Mouse (Mus musculus): ENCODE results near the gene Insm2.

The Insm2 gene

DNA sequence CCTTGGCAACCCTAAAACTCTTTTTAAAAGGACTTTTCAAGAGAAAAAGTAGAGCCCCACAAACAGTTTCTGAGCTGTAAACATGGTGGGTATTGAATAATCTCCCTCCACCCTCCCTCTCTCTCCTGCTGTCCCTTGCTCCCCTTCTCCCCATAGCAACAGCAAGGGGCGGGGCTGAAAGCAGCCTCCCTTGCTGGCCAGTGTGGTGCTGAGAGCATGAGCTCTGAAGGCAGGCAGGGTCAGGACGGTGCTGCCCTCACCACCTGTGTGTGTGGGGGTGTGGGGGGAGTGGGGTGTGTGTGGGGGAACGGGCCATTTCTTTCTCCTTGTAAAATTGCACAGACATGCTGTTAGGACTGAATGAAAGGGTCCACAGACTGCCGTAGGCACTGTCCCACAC, 8.7 kb downstream of the Insm2 start:
- DNase-seq = no peak

DNA sequence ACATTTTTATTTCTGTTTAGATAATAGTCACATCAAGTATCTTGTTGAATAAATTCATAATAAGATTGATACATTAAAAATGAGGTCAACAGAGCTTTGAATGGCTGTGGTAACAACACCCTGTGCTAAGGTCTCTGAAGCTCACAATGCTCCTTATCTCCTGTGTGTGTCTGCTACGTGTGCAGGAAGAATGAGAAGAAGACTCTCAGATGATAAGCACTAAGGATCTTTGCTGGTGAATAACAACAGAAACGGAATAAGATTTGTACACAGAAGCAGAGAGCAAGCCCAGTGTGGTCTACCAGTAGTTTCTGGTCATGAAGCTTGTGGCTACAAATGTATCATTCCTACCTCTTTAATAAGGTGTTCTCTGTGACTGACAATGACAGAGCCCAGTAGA, 11.6 kb downstream of the Insm2 start:
- DNase-seq = no peak

DNA sequence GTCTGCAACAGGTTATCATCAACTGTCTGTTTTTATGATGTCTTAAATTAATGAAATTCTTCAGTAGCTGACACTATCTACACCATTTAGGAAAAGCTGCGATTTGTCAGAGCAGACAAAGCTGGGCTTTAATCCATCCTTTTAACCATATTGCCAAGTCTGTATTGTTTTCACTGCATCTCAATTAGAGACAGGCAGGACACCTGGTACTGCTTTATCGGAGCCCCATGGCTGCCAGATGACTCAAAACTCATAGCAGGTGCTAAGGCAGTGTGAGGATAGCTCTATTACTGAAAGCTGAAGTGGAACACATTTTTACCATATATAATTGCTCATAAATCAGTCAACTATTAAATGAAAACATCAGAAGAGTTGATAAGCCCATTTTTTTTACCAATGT, 21.1 kb downstream of the Insm2 start:
- DNase-seq = no peak

DNA sequence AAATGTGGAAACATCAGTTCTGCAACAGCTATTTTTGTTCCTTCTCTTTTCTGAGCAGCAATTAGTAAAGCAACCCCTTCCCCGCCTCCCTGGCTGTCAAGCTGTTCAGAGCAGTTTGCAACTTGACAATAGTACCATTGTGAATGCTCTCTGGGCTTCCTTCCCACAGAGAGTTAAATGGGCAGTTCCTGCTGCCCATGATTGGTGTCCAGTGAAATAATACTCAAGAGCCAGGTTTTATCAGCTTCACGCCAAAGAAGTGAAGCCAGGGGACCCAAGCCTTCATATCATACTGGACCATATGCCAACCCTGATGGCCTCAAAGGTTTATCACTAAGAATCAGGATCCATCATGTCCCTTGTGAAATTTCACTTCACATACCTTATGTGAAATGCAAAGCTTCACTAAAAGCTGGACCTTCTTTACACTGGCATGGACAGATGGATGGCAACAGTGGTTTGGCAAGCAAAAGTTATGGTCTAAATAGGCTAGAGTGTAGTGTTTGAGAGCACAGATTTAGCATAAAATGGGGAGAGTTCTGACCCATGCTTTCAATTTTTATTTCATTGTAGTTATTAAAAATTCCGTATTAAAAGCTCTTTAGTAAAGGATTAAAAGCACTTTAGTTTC, 23.5 kb downstream of the Insm2 start:
- no peak for DNase-seq

DNA sequence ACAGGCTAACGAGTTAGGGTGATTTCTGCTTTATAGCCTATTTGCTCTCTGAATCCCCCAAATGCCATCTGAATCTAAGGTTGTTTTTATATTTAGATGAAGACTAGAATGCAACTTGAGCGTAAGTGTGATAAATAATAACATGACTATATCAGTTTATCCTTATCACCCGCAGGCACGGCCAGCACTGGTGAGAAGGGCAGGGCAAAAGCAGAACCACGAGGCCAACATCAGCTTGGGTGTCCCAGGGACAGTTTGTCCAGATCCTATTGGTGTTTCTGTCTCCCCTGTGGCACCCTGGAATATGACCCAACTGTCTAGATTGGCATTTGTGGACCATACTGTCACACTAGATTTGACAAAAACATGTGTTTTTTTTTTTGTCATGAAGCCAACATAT, 24.0 kb downstream of the Insm2 start:
- DNase-seq = no peak

DNA sequence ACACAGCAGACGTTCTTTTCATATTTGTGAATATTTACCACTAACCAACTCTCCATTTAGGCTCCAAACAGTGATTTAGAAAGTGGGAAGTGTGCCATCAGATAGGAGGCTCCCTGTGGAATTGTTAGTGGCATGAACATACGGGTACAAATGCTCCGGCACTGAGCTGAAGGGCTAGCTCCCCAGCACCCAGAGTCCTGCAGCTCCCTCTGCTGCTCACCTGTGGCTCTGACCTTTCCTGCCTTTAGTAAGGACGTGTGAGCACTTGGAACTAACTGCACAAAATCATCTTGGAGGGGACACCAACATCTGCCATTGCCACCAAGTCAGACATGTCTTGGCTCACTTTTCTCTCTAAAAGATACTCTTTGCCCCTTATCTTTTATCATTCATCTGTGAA, 27.5 kb downstream of the Insm2 start:
- DNase-seq = no peak

DNA sequence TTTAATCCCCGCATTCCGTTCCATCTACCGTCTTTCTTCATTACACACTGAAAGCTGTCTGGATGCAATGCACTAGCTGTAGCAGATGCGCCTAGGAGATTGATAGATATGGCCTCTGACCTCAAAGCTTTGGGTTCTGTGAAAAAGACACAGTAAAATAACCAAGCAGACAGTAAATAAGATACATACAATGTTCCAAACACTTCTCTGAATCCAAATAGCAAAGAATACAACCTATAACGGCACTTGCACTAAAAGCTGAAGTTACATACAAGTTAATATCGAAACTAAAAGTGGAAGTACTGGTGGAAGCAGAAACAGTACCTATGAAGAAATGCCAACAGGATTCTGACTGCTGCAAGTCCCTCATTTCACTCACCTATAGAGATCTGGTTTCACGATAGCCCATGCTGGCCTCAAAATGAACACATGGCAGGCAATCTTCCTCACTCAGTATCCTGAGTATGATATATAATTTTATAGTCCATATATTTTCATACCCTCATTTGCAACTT, 48.8 kb downstream of the Insm2 start:
- no peak for DNase-seq

Data from B cell, adult 2 months (primary cell).